Mouse (Mus musculus): ENCODE measurements around the gene Ptgs2.

The Ptgs2 gene

GRCm38 (mm10) chr1:150099790-150100333, at the start of gene Ptgs2:
Gene Ptgs2 (plus strand): TSS chr1:150100031.
- in situ Hi-C loops (cut with MboI; ENCODE audit: low sequenced_read_pairs) = no loop called here

- in situ Hi-C loops (cut with MboI; ENCODE audit: low sequenced_read_pairs) = no loop called here
Measured at GRCm38 (mm10) chr1:150050256-150050655, 49.6 kb upstream of the Ptgs2 start.

- in situ Hi-C loops (cut with MboI; ENCODE audit: low sequenced_read_pairs) = no loop called here
Measured at GRCm38 (mm10) chr1:150065684-150066083, 34.1 kb upstream of the Ptgs2 start.

GRCm38 (mm10) chr1:150072880-150073279, 27.0 kb upstream of the Ptgs2 start:
- in situ Hi-C loops (cut with MboI; ENCODE audit: low sequenced_read_pairs) = no loop called here

GRCm38 (mm10) chr1:150074609-150075008, 25.2 kb upstream of the Ptgs2 start:
- in situ Hi-C loops (cut with MboI; ENCODE audit: low sequenced_read_pairs) = no loop called here

- in situ Hi-C loops (cut with MboI; ENCODE audit: low sequenced_read_pairs) = no loop called here
Measured at GRCm38 (mm10) chr1:150089040-150089692, 10.7 kb upstream of the Ptgs2 start.

GRCm38 (mm10) chr1:150090229-150090628, 9.6 kb upstream of the Ptgs2 start:
- in situ Hi-C loops (cut with MboI; ENCODE audit: low sequenced_read_pairs) = no loop called here

- in situ Hi-C loops (cut with MboI; ENCODE audit: low sequenced_read_pairs) = no loop called here
Measured at GRCm38 (mm10) chr1:150097036-150097435, 2.8 kb upstream of the Ptgs2 start.

GRCm38 (mm10) chr1:150097721-150098120, 2.1 kb upstream of the Ptgs2 start:
- in situ Hi-C loops (cut with MboI; ENCODE audit: low sequenced_read_pairs) = no loop called here

GRCm38 (mm10) chr1:150099374-150099773, 457 bp upstream of the Ptgs2 start:
- in situ Hi-C loops (cut with MboI; ENCODE audit: low sequenced_read_pairs) = no loop called here

GRCm38 (mm10) chr1:150104228-150104720, 4.4 kb downstream of the Ptgs2 start:
- in situ Hi-C loops (cut with MboI; ENCODE audit: low sequenced_read_pairs) = no loop called here

GRCm38 (mm10) chr1:150106736-150107135, 6.9 kb downstream of the Ptgs2 start:
- in situ Hi-C loops (cut with MboI; ENCODE audit: low sequenced_read_pairs) = no loop called here

- in situ Hi-C loops (cut with MboI; ENCODE audit: low sequenced_read_pairs) = no loop called here
Measured at GRCm38 (mm10) chr1:150109591-150109990, 9.8 kb downstream of the Ptgs2 start.

- in situ Hi-C loops (cut with MboI; ENCODE audit: low sequenced_read_pairs) = no loop called here
Measured at GRCm38 (mm10) chr1:150115352-150115751, 15.5 kb downstream of the Ptgs2 start.

GRCm38 (mm10) chr1:150118352-150118751, 18.5 kb downstream of the Ptgs2 start:
- in situ Hi-C loops (cut with MboI; ENCODE audit: low sequenced_read_pairs) = no loop called here

- in situ Hi-C loops (cut with MboI; ENCODE audit: low sequenced_read_pairs) = no loop called here
Measured at GRCm38 (mm10) chr1:150125568-150125967, 25.7 kb downstream of the Ptgs2 start.

GRCm38 (mm10) chr1:150130070-150130469, 30.2 kb downstream of the Ptgs2 start:
- in situ Hi-C loops (cut with MboI; ENCODE audit: low sequenced_read_pairs) = no loop called here

- in situ Hi-C loops (cut with MboI; ENCODE audit: low sequenced_read_pairs) = no loop called here
Measured at GRCm38 (mm10) chr1:150130586-150131275, 30.9 kb downstream of the Ptgs2 start.

- in situ Hi-C loops (cut with MboI; ENCODE audit: low sequenced_read_pairs) = no loop called here
Measured at GRCm38 (mm10) chr1:150135350-150135749, 35.5 kb downstream of the Ptgs2 start.

- in situ Hi-C loops (cut with MboI; ENCODE audit: low sequenced_read_pairs) = no loop called here
Measured at GRCm38 (mm10) chr1:150139730-150140129, 39.9 kb downstream of the Ptgs2 start.

- in situ Hi-C loops (cut with MboI; ENCODE audit: low sequenced_read_pairs) = no loop called here
Measured at GRCm38 (mm10) chr1:150141939-150142338, 42.1 kb downstream of the Ptgs2 start.

GRCm38 (mm10) chr1:150143578-150143977, 43.7 kb downstream of the Ptgs2 start:
- in situ Hi-C loops (cut with MboI; ENCODE audit: low sequenced_read_pairs) = no loop called here

Data from CH12F3 (cell line).